28 mouse cellular contexts compared by ENCODE assay signal in genomic region chr16:33858766-33859165, GRCm38 (mm10). TPM values are rescaled to one million over a fixed set of nuclear protein-coding genes. Genes with fewer than 3 reads are reported as not detected.
DNase-seq lines count a peak whose midpoint lies in the region; ATAC-seq and TF ChIP-seq lines count a peak whose summit lies in the region.
"Had no signal": no experiment of that assay in that cellular context is flagged by ENCODE, and none has a peak within 500 bp of the region (broad histone marks: within the 10 kb centered on the region; RNA-seq: fewer than 3 reads in every experiment).

No protein-coding gene starts in this region.

- no peak for TF ChIP-seq POLR2A in MEL (IDR thresholded peaks at IDR 0.05; ENCODE audit: control insufficient read depth in 1 of 2, insufficient read depth in 1 of 2, low read depth in 1 of 2, low read length in 2 of 2, poor library complexity in 1 of 2)

- no peak for TF ChIP-seq CTCF in MEL (IDR thresholded peaks at IDR 0.05 in 2 of 3, conservative IDR thresholded peaks at IDR 0.05 in 1 of 3; ENCODE audit: control insufficient read depth in 1 of 3, insufficient read depth in 1 of 3, low read depth in 2 of 3, low read length in 3 of 3, poor library complexity in 1 of 3, severe bottlenecking in 1 of 3)

- no peak for TF ChIP-seq RAD21 in MEL (IDR thresholded peaks at IDR 0.05; ENCODE audit: low read depth, low read length)

- H3K4me2 ChIP-seq in hindbrain, embryonic 14.5 days (replicated peaks), result no peak overlapping the region
- no peak overlapping the region for H3K4me2 ChIP-seq in hindbrain, embryonic 12.5 days (replicated peaks)
- H3K4me2 ChIP-seq: embryonic facial prominence, embryonic 15.5 days; forebrain, embryonic 12.5 days; heart, embryonic 11.5 days; hindbrain, embryonic 13.5 days; limb, embryonic 12.5 days; liver, embryonic 15.5 days; lung, embryonic 14.5 days; neural tube, embryonic 15.5 days had no signal

- peak; percentile 57 for DNase-seq in cerebellum, adult 11-12 months
- DNase-seq in hindbrain, embryonic 14.5 days (ENCODE audit: low spot score), result no peak
- DNase-seq in MEL (ENCODE audit: low read depth, low spot score), result peak; percentile 55
- no peak for DNase-seq in urinary bladder, postnatal 4 days (ENCODE audit: low spot score in 2 of 2)
- DNase-seq: adrenal gland, postnatal 36 days; forebrain, postnatal 0 days; gastrocnemius, postnatal 36 days; heart, postnatal 36 days; kidney, adult 11 months; lung, embryonic 14.5 days; midbrain, embryonic 14.5 days; retina, postnatal 1 day; right cerebral cortex, postnatal 14 days; thymus, postnatal 14 days had no signal

- H3K27ac ChIP-seq in hindbrain, embryonic 14.5 days, result no peak overlapping the region
- H3K27ac ChIP-seq in hindbrain, embryonic 12.5 days, result no peak overlapping the region
- no peak overlapping the region for H3K27ac ChIP-seq in MEL (ENCODE audit: control insufficient read depth, low read depth, low read length)
- H3K27ac ChIP-seq: embryonic facial prominence, embryonic 10.5 days; embryonic facial prominence, embryonic 15.5 days; forebrain, embryonic 12.5 days; hindbrain, embryonic 13.5 days; left cerebral cortex, adult 2 months; limb, embryonic 12.5 days; liver, embryonic 15.5 days; neural tube, embryonic 15.5 days had no signal

- no peaks in the 10 kb centered on the region for H3K9me3 ChIP-seq in hindbrain, embryonic 14.5 days (ENCODE audit: control insufficient read depth, low read length)
- no peaks in the 10 kb centered on the region for H3K9me3 ChIP-seq in hindbrain, embryonic 12.5 days (replicated peaks)
- no peaks in the 10 kb centered on the region for H3K9me3 ChIP-seq in MEL (replicated peaks; ENCODE audit: insufficient read depth, low read length)
- H3K9me3 ChIP-seq: embryonic facial prominence, embryonic 10.5 days; embryonic facial prominence, embryonic 15.5 days; forebrain, embryonic 12.5 days; G1E; hindbrain, embryonic 13.5 days; limb, embryonic 12.5 days; liver, embryonic 15.5 days; neural tube, embryonic 15.5 days had no signal

- H3K4me1 ChIP-seq in hindbrain, embryonic 14.5 days (replicated peaks; ENCODE audit: control insufficient read depth, insufficient read depth, low read length), result peaks cover 6% of the 10 kb centered on the region
- H3K4me1 ChIP-seq in hindbrain, embryonic 12.5 days, result no peaks in the 10 kb centered on the region
- peaks cover 0 to 16% of the 10 kb centered on the region in 2 experiments; a peak in 2 of 4 replicates for H3K4me1 ChIP-seq in MEL (ENCODE audit: control insufficient read depth in 1 of 2, insufficient read depth in 2 of 2, low read length in 2 of 2)

- TF ChIP-seq EP300 in MEL (IDR thresholded peaks at IDR 0.05; ENCODE audit: low read depth in 1 of 2, low read length in 2 of 2), result no peak

- no peaks in the 10 kb centered on the region for H3K36me3 ChIP-seq in hindbrain, embryonic 14.5 days (replicated peaks; ENCODE audit: control insufficient read depth, insufficient read depth)
- H3K36me3 ChIP-seq in hindbrain, embryonic 12.5 days, result no peaks in the 10 kb centered on the region
- H3K36me3 ChIP-seq in MEL (ENCODE audit: control insufficient read depth in 1 of 2, insufficient read depth in 2 of 2, low read length in 2 of 2), result peaks cover 0 to 4% of the 10 kb centered on the region in 2 experiments; a peak in 1 of 4 replicates
- H3K36me3 ChIP-seq: embryonic facial prominence, embryonic 10.5 days; embryonic facial prominence, embryonic 15.5 days; forebrain, embryonic 12.5 days; G1E; hindbrain, embryonic 13.5 days; limb, embryonic 12.5 days; liver, embryonic 15.5 days; neural tube, embryonic 15.5 days had no signal

- 88% methylated on average over 2 of the region's 2 CpGs for WGBS in hindbrain, embryonic 14.5 days
- 79% methylated on average over 2 of the region's 2 CpGs for WGBS in hindbrain, embryonic 12.5 days

- no peaks in the 10 kb centered on the region for H3K27me3 ChIP-seq in hindbrain, embryonic 14.5 days (ENCODE audit: control insufficient read depth, insufficient read depth, low read length)
- H3K27me3 ChIP-seq in hindbrain, embryonic 12.5 days, result no peaks in the 10 kb centered on the region
- H3K27me3 ChIP-seq in MEL (ENCODE audit: control insufficient read depth in 1 of 2, insufficient read depth in 2 of 2, low read length in 2 of 2), result no peaks in the 10 kb centered on the region
- H3K27me3 ChIP-seq: embryonic facial prominence, embryonic 15.5 days; forebrain, embryonic 12.5 days; hindbrain, embryonic 13.5 days; limb, embryonic 12.5 days; liver, embryonic 15.5 days; neural tube, embryonic 15.5 days had no signal

- no peak for ATAC-seq in cerebellum, adult (ENCODE audit: insufficient number of reproducible peaks, low FRiP score, low TSS enrichment)
- ATAC-seq in hindbrain, embryonic 14.5 days (ENCODE audit: low FRiP score), result 0 out of 2 replicates have a peak, but pooled peaks have one; percentile 51
- ATAC-seq in hindbrain, embryonic 12.5 days (ENCODE audit: low FRiP score), result no peak
- 0 out of 2 replicates have a peak, but pooled peaks have one; percentile 35 for ATAC-seq in megakaryocyte, adult 5-6 weeks (ENCODE audit: poor library complexity, severe bottlenecking)
- ATAC-seq: forebrain, postnatal 0 days had no signal

- no peak overlapping the region for H3K9ac ChIP-seq in hindbrain, embryonic 14.5 days
- no peak overlapping the region for H3K9ac ChIP-seq in hindbrain, embryonic 12.5 days
- no peak overlapping the region for H3K9ac ChIP-seq in MEL (ENCODE audit: control insufficient read depth, low read depth, low read length, poor library complexity, severe bottlenecking)
- H3K9ac ChIP-seq: embryonic facial prominence, embryonic 15.5 days; forebrain, embryonic 12.5 days; forebrain, postnatal 0 days; hindbrain, embryonic 13.5 days; limb, embryonic 12.5 days; liver, embryonic 15.5 days; lung, embryonic 14.5 days; neural tube, embryonic 15.5 days had no signal

- H3K4me3 ChIP-seq in hindbrain, embryonic 14.5 days (replicated peaks; ENCODE audit: low read length), result no peak overlapping the region
- H3K4me3 ChIP-seq in hindbrain, embryonic 12.5 days, result no peak overlapping the region
- H3K4me3 ChIP-seq in MEL (ENCODE audit: control insufficient read depth in 1 of 2, insufficient read depth in 1 of 2, low read depth in 2 of 2, low read length in 2 of 2), result no peak overlapping the region
- H3K4me3 ChIP-seq: embryonic facial prominence, embryonic 10.5 days; embryonic facial prominence, embryonic 15.5 days; forebrain, embryonic 12.5 days; hindbrain, embryonic 13.5 days; layer of hippocampus, adult 2 months; left cerebral cortex, adult 2 months; limb, embryonic 12.5 days; liver, embryonic 15.5 days; neural tube, embryonic 15.5 days had no signal

- no peaks in the 10 kb centered on the region for H3K79me2 ChIP-seq in MEL (ENCODE audit: control insufficient read depth, insufficient read depth, low read length, poor library complexity)

TF ChIP-seq in MEL, 35 proteins besides CTCF, POLR2A, EP300 and RAD21:
- TF ChIP-seq POLR2AphosphoS5 (IDR thresholded peaks at IDR 0.05; ENCODE audit: borderline replicate concordance, low read depth, low read length), result no peak
- TF ChIP-seq USF1 (IDR thresholded peaks at IDR 0.05; ENCODE audit: low read depth, low read length), result no peak
- TF ChIP-seq ZC3H11A (IDR thresholded peaks at IDR 0.05; ENCODE audit: low read depth, low read length), result no peak
- no peak for TF ChIP-seq CHD1 (IDR thresholded peaks at IDR 0.05; ENCODE audit: low read depth, low read length)
- no peak for TF ChIP-seq SIN3A (IDR thresholded peaks at IDR 0.05; ENCODE audit: low read length)
- no peak for TF ChIP-seq TBP (IDR thresholded peaks at IDR 0.05; ENCODE audit: low read depth, low read length)
- TF ChIP-seq MXI1 (IDR thresholded peaks at IDR 0.05; ENCODE audit: low read depth, low read length), result no peak
- TF ChIP-seq ZNF384 (IDR thresholded peaks at IDR 0.05; ENCODE audit: low read depth, low read length), result no peak
- TF ChIP-seq GATA1 (IDR thresholded peaks at IDR 0.05; ENCODE audit: low read depth, low read length), result no peak

RNA-seq across cellular contexts. Expression of gene Itgb5, which starts 29.3 kb away (rescaled TPM):
- 27.1 and 27.2 TPM in 2 replicates for polyA plus RNA-seq in hindbrain, embryonic 14.5 days (2014; fragmentation: Nextera tagmentation; extraction: Ambion mirVana)
- polyA plus RNA-seq in hindbrain, embryonic 12.5 days (2016; fragmentation: Nextera tagmentation; extraction: Ambion mirVana), result 48.3 and 48.9 TPM in 2 replicates
- 0.16 and 0.27 TPM in 2 replicates for total RNA-seq in MEL (2012; rRNA removed)
- under 1 TPM in 1 of 2 experiments, not detected in 1; 0.58 TPM for polyA plus RNA-seq in MEL (2012; ENCODE audit: insufficient read depth in 1 of 2, insufficient read length in 2 of 2, low read depth in 1 of 2, low replicate concordance in 2 of 2, missing spikeins in 1 of 2)
- total RNA-seq in megakaryocyte, adult 5-6 weeks (2015), result 11.8 and 15.2 TPM in 2 replicates
- 17.2 and 20.8 TPM in 2 replicates for total RNA-seq in megakaryocyte, adult 5-6 weeks (2017)

Comparison
In these comparisons a context has a peak if more than half of its experiments do, and no peak if none do; other contexts are left out.
1. ATAC-seq: peak in hindbrain, embryonic 14.5 days (single experiment) and megakaryocyte, adult 5-6 weeks (single experiment); none in cerebellum, adult (single experiment) and hindbrain, embryonic 12.5 days (single experiment).
2. DNase-seq: peak in cerebellum, adult 11-12 months (single experiment) and MEL (single experiment); none in hindbrain, embryonic 14.5 days (single experiment) and urinary bladder, postnatal 4 days (0 of 2).
3. RNA of gene Itgb5, which starts 29.3 kb away (polyA plus RNA-seq): 48.3 to 48.9 TPM in hindbrain, embryonic 12.5 days and 27.1 to 27.2 TPM in hindbrain, embryonic 14.5 days; 0.58 TPM in MEL; every median in the first group is over 10 times any median in the second.